Mouse (Mus musculus) midbrain, embryonic 10.5 days (tissue): ENCODE data around the gene Phb2. TPM values are rescaled to one million over a fixed set of nuclear protein-coding genes. Genes with fewer than 3 reads are reported as not detected.

ENCODE experiments used
- DNase-seq: peaks from one replicate; pipeline ENCODE4 v3.0.0-alpha.2; 2017; ENCODE audit warnings: low spot score
- H3K27ac ChIP-seq: fragments of 300-500 bp; sonication (generic); replicated peaks from 2 replicates; pipeline ENCODE4 v1.5.1; 2016; ENCODE audit warnings: mild to moderate bottlenecking
- H3K27me3 ChIP-seq: fragments of 300-500 bp; sonication (generic); 2 replicates; pipeline ENCODE4 v1.6.1; 2016; ENCODE audit warnings: low read depth, mild to moderate bottlenecking; ENCODE audit not compliant: poor library complexity, severe bottlenecking
- H3K36me3 ChIP-seq: fragments of 300-500 bp; sonication (generic); 2 replicates; pipeline ENCODE4 v1.6.1; 2016; ENCODE audit warnings: mild to moderate bottlenecking, moderate library complexity
- H3K4me1 ChIP-seq: fragments of 300-500 bp; sonication (generic); 2 replicates; pipeline ENCODE4 v1.6.1; 2016
- H3K4me3 ChIP-seq: fragments of 300-500 bp; sonication (generic); 2 replicates; pipeline ENCODE4 v1.5.1; 2016; ENCODE audit warnings: mild to moderate bottlenecking, moderate library complexity
- H3K9me3 ChIP-seq: fragments of 300-500 bp; sonication (generic); replicated peaks from 2 replicates; pipeline ENCODE4 v1.6.1; 2016; ENCODE audit warnings: mild to moderate bottlenecking
- WGBS: fragments of 180-500 bp; shearing (Covaris S2); methylation state at CpG from one replicate; pipeline ENCODE4 v1.1.7; 2016; 5-methylcytosine and 5-hydroxymethylcytosine counted together
- microRNA counts: library from miRNA; unstranded; fragments of <30 nt; microRNA quantifications from one replicate; lab custom pipeline; 2017
- microRNA-seq: library from miRNA; unstranded; fragments of <30 nt; microRNA quantifications from one replicate; pipeline ENCODE4, GENCODE M21; 2017
- polyA plus RNA-seq: library from polyadenylated mRNA; unstranded; fragments of >200 nt; fragmentation: Nextera tagmentation; extraction: Ambion mirVana; gene quantifications from 2 replicates; pipeline ENCODE4 v1.2.1, GENCODE M21; 2016

Gene Phb2
- polyA plus RNA-seq, 1 experiment from 2014 or later, result 471 TPM

- no peaks in the 10 kb centered on the region for H3K9me3 ChIP-seq
- H3K4me3 ChIP-seq, result no peak overlapping the region
- peaks cover 66% of the 10 kb centered on the region for H3K27me3 ChIP-seq
- no peak for DNase-seq
- peaks cover 40% of the 10 kb centered on the region for H3K4me1 ChIP-seq
- 85% methylated on average over 7 of the region's 7 CpGs for WGBS
- no peak overlapping the region for H3K27ac ChIP-seq
- no peaks in the 10 kb centered on the region for H3K36me3 ChIP-seq
These were observed 53.8 kb downstream of the Phb2 start for GRCm38 (mm10) chr6:124765951-124766350.

MicroRNAs within 50 kb of the gene (microRNA counts, 519-probe panel; counts per million panel counts)
- microRNA mmu-miR-141 (lab: Ali Mortazavi, UCI) (not detected), microRNA mmu-miR-200c (lab: Ali Mortazavi, UCI) (4,291 counts per million, percentile 21 among the panel's probes with 10 or more counts)

Small RNA genes within 50 kb of the gene (microRNA-seq; reads per million reads assigned to microRNA genes)
- gene Mir141 (91.6 reads per million, percentile 49 among the genes with 10 or more reads in this experiment), gene Mir200c (600 reads per million, percentile 70 among the genes with 10 or more reads in this experiment)

Other genes starting within 250 kb of the Phb2 start
- gene Clstn3, start 247.5 kb upstream of the Phb2 start, polyA plus RNA-seq, result 8.4 and 15.2 TPM in 2 replicates
- 0.14 and 0.28 TPM in 2 replicates for gene C1rl, start 219.2 kb upstream of the Phb2 start, polyA plus RNA-seq
- 0.06 and 0.12 TPM in 2 replicates for gene C1ra, start 199.9 kb upstream of the Phb2 start, polyA plus RNA-seq
- gene C1s1, start 170.0 kb upstream of the Phb2 start, polyA plus RNA-seq, result 0.17 and 0.37 TPM in 2 replicates
- gene C1rb, start 142.0 kb upstream of the Phb2 start, polyA plus RNA-seq, result not detected in 2 replicates
- gene C1s2, start 76.3 kb upstream of the Phb2 start, polyA plus RNA-seq, result 0.11 TPM in 1 of 2 replicates, not detected in the other
- gene Lpcat3, start 49.3 kb upstream of the Phb2 start, polyA plus RNA-seq, result 35.8 and 38.7 TPM in 2 replicates
- 217 and 243 TPM in 2 replicates for gene Emg1, start 158 bp upstream of the Phb2 start, polyA plus RNA-seq
- gene Ptpn6, start 26.4 kb downstream of the Phb2 start, polyA plus RNA-seq, result 6.1 and 7.2 TPM in 2 replicates
- gene Grcc10, start 29.0 kb downstream of the Phb2 start, polyA plus RNA-seq, result 445 and 490 TPM in 2 replicates
- gene Gm45234, start 43.7 kb downstream of the Phb2 start, polyA plus RNA-seq, result not detected in 2 replicates
- gene Atn1, start 44.2 kb downstream of the Phb2 start, polyA plus RNA-seq, result 10.2 and 10.5 TPM in 2 replicates
- gene Eno2, start 57.3 kb downstream of the Phb2 start, polyA plus RNA-seq, result 4.6 and 6.5 TPM in 2 replicates
- gene Lrrc23, start 67.4 kb downstream of the Phb2 start, polyA plus RNA-seq, result 1.3 and 1.4 TPM in 2 replicates
- 8.8 and 10.0 TPM in 2 replicates for gene Spsb2, start 96.3 kb downstream of the Phb2 start, polyA plus RNA-seq
- 786 and 953 TPM in 2 replicates for gene Tpi1, start 102.0 kb downstream of the Phb2 start, polyA plus RNA-seq
- 212 and 228 TPM in 2 replicates for gene Usp5, start 117.1 kb downstream of the Phb2 start, polyA plus RNA-seq
- gene Cdca3, start 117.2 kb downstream of the Phb2 start, polyA plus RNA-seq, result 258 and 273 TPM in 2 replicates
- 0.89 and 3.4 TPM in 2 replicates for gene Gnb3, start 127.9 kb downstream of the Phb2 start, polyA plus RNA-seq
- 8.3 and 9.9 TPM in 2 replicates for gene P3h3, start 145.4 kb downstream of the Phb2 start, polyA plus RNA-seq
- gene Gpr162, start 151.6 kb downstream of the Phb2 start, polyA plus RNA-seq, result 2.8 and 3.6 TPM in 2 replicates
- gene Cd4, start 175.9 kb downstream of the Phb2 start, polyA plus RNA-seq, result 0.05 TPM in 1 of 2 replicates, not detected in the other
- gene Lag3, start 199.4 kb downstream of the Phb2 start, polyA plus RNA-seq, result 1.0 and 1.5 TPM in 2 replicates
- 261 and 296 TPM in 2 replicates for gene Ptms, start 207.8 kb downstream of the Phb2 start, polyA plus RNA-seq
- gene Mlf2, start 219.1 kb downstream of the Phb2 start, polyA plus RNA-seq, result 428 and 435 TPM in 2 replicates